Mouse (Mus musculus) cortical plate, adult 2 months (tissue): Measurements from ENCODE around the gene 9130019O22Rik.

Source experiments
- CTCF ChIP-seq: fragments of 200-500 bp; IDR thresholded peaks from 2 replicates; pipeline ENCODE4 v1.5.1; 2011; ENCODE audit warnings: mild to moderate bottlenecking, control low read depth, low read length; ENCODE audit not compliant: insufficient read depth; ENCODE audit errors: extremely low read depth
- POLR2A ChIP-seq: fragments of 200-500 bp; IDR thresholded peaks from 2 replicates; pipeline ENCODE4 v1.6.1; 2011; ENCODE audit warnings: mild to moderate bottlenecking, low read length, control low read depth; ENCODE audit not compliant: insufficient read depth; ENCODE audit errors: extremely low read depth

GRCm38 (mm10) chr7:127366249-127366648, 20.7 kb downstream of the 9130019O22Rik start:
- no peak for TF ChIP-seq POLR2A
- TF ChIP-seq CTCF = no peak
